Mouse (Mus musculus) neural tube, embryonic 15.5 days (tissue): ENCODE measurements around the gene Card19. TPM values are rescaled to one million over a fixed set of nuclear protein-coding genes. Genes with fewer than 3 reads are reported as not detected.

Source experiments
- ATAC-seq: fragments of 200-750 bp; cut with Nextera tagmentation; 2 replicates; pipeline ENCODE4 v1.8.0; 2017; ENCODE audit warnings: mild to moderate bottlenecking, moderate TSS enrichment, moderate library complexity; ENCODE audit not compliant: low FRiP score
- H3K27ac ChIP-seq: fragments of 300-500 bp; sonication (generic); replicated peaks from 2 replicates; pipeline ENCODE4 v1.5.1; 2015; ENCODE audit warnings: mild to moderate bottlenecking, inconsistent platforms
- H3K27me3 ChIP-seq: fragments of 300-500 bp; sonication (generic); replicated peaks from 2 replicates; pipeline ENCODE4 v1.6.1; 2015; ENCODE audit warnings: inconsistent platforms
- H3K36me3 ChIP-seq: fragments of 300-500 bp; sonication (generic); 2 replicates; pipeline ENCODE4 v1.6.1; 2015; ENCODE audit warnings: inconsistent platforms
- H3K4me1 ChIP-seq: fragments of 300-500 bp; sonication (generic); 2 replicates; pipeline ENCODE4 v1.6.1; 2015; ENCODE audit warnings: inconsistent platforms
- H3K4me2 ChIP-seq: fragments of 300-500 bp; sonication (generic); 2 replicates; pipeline ENCODE4 v1.6.1; 2015; ENCODE audit warnings: inconsistent platforms, mild to moderate bottlenecking, moderate library complexity
- H3K4me3 ChIP-seq: fragments of 300-500 bp; sonication (generic); replicated peaks from 2 replicates; pipeline ENCODE4 v1.5.1; 2015; ENCODE audit warnings: mild to moderate bottlenecking, inconsistent platforms
- H3K9ac ChIP-seq: fragments of 300-500 bp; sonication (generic); replicated peaks from 2 replicates; pipeline ENCODE4 v1.6.1; 2015; ENCODE audit warnings: mild to moderate bottlenecking, inconsistent platforms
- H3K9me3 ChIP-seq: fragments of 300-500 bp; sonication (generic); replicated peaks from 2 replicates; pipeline ENCODE4 v1.6.1; 2016; ENCODE audit warnings: inconsistent platforms
- WGBS: fragments of 180-500 bp; shearing (Covaris S2); methylation state at CpG from one replicate; pipeline ENCODE4 v1.1.7; 2015; ENCODE audit warnings: mixed read lengths; 5-methylcytosine and 5-hydroxymethylcytosine counted together
- polyA plus RNA-seq: library from polyadenylated mRNA; unstranded; fragments of >200 nt; fragmentation: Nextera tagmentation; extraction: Ambion mirVana; gene quantifications from 2 replicates; pipeline ENCODE4 v1.2.1, GENCODE M21; 2015

The Card19 gene
- polyA plus RNA-seq, 1 experiment from 2014 or later = 44.6 TPM

- WGBS = 35% methylated on average over 12 of the region's 12 CpGs
- Histone ChIP-seq H3K36me3 (no peaks in the 10 kb centered on the region), H3K9me3 (no peaks in the 10 kb centered on the region), H3K4me3 (peak overlapping the region; percentile 38), H3K4me2 (peak overlapping the region; percentile 64), H3K27me3 (peaks cover 33% of the 10 kb centered on the region), H3K4me1 (peaks cover 12% of the 10 kb centered on the region), H3K9ac (no peak overlapping the region), H3K27ac (no peak overlapping the region)
- ATAC-seq = no peak
Observed at GRCm38 (mm10) chr13:49247232-49247739, 31.4 kb upstream of the Card19 start.

GRCm38 (mm10) chr13:49246626-49247025 is 30.8 kb upstream of the Card19 start:
- 64% methylated on average over 2 of the region's 2 CpGs for WGBS
- H3K4me2 ChIP-seq = no peak overlapping the region
- no peak for ATAC-seq

GRCm38 (mm10) chr13:49246011-49246410 is 30.2 kb upstream of the Card19 start:
- Histone ChIP-seq H3K36me3 (no peaks in the 10 kb centered on the region), H3K4me1 (peaks cover 12% of the 10 kb centered on the region), H3K27me3 (peaks cover 33% of the 10 kb centered on the region), H3K9me3 (no peaks in the 10 kb centered on the region), H3K9ac (no peak overlapping the region), H3K27ac (no peak overlapping the region), H3K4me2 (no peak overlapping the region), H3K4me3 (no peak overlapping the region)
- WGBS = 75% methylated on average over 3 of the region's 3 CpGs
- no peak for ATAC-seq

More at GRCm38 (mm10) chr13:49246626-49247025, 30.8 kb upstream of the Card19 start:
- H3K4me3 ChIP-seq = no peak overlapping the region
- H3K9ac ChIP-seq = no peak overlapping the region
- no peaks in the 10 kb centered on the region for H3K9me3 ChIP-seq
- no peak overlapping the region for H3K27ac ChIP-seq
- peaks cover 12% of the 10 kb centered on the region for H3K4me1 ChIP-seq
- no peaks in the 10 kb centered on the region for H3K36me3 ChIP-seq
- H3K27me3 ChIP-seq = peaks cover 33% of the 10 kb centered on the region

- Histone ChIP-seq H3K4me3 (no peak overlapping the region), H3K4me1 (peaks cover 12% of the 10 kb centered on the region), H3K9me3 (no peaks in the 10 kb centered on the region), H3K27me3 (peaks cover 29% of the 10 kb centered on the region), H3K27ac (no peak overlapping the region), H3K36me3 (no peaks in the 10 kb centered on the region), H3K4me2 (no peak overlapping the region), H3K9ac (no peak overlapping the region)
- WGBS = 57% methylated on average over 4 of the region's 4 CpGs
- ATAC-seq = no peak
Observed at GRCm38 (mm10) chr13:49245251-49245650, 29.4 kb upstream of the Card19 start.

DNA sequence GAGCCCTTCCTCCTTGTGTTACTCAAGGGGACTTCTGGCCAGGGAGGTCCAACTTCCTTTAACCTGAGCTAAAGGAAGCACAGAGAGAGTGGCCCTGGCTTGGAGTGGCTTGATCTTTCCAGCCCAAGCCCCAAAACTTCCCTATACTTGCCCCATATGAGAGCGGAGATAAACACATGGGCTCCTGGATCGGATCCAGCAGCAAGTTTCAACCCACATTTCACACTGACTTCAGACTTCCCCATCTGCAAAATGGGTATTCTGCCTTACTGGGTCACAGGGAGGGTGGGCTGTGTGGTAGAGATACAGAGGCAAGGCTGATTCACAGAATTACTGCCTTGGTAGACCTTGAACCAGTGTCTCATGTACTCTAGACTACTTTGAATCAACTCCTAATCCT is 27.7 kb upstream of the Card19 start:
- no peak overlapping the region for H3K27ac ChIP-seq
- H3K4me3 ChIP-seq = no peak overlapping the region
- H3K4me2 ChIP-seq = no peak overlapping the region
- H3K27me3 ChIP-seq = peaks cover 28% of the 10 kb centered on the region
- 98% methylated on average over 2 of the region's 2 CpGs for WGBS
- no peaks in the 10 kb centered on the region for H3K9me3 ChIP-seq
- H3K4me1 ChIP-seq = peaks cover 12% of the 10 kb centered on the region
- H3K36me3 ChIP-seq = no peaks in the 10 kb centered on the region
- ATAC-seq = no peak
- no peak overlapping the region for H3K9ac ChIP-seq

GRCm38 (mm10) chr13:49242321-49243065 is 26.7 kb upstream of the Card19 start:
- Histone ChIP-seq H3K9me3 (no peaks in the 10 kb centered on the region), H3K9ac (no peak overlapping the region), H3K27me3 (peaks cover 18% of the 10 kb centered on the region), H3K4me2 (no peak overlapping the region), H3K36me3 (no peaks in the 10 kb centered on the region), H3K4me1 (peaks cover 3% of the 10 kb centered on the region), H3K4me3 (no peak overlapping the region), H3K27ac (no peak overlapping the region)
- no peak for ATAC-seq
- WGBS = 78% methylated on average over 9 of the region's 9 CpGs

DNA sequence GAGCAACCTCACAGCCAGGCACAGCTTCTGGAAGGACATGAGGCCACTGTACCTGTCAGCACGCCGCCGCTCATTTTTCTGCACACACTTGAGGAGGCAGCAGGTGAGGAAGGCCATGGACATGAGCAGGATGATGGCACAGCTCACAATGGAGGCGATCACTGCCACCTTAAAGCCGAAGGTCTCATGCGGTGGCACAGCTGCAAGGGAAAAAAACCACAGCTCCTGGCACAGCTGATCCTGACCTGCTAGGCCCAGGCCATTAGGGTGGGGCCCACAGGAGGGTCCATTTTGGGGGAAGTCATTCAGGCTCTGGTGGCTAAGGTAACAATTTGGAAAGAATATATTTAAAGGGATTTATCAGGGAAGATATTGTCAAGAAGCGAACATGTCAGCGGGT is 22.9 kb upstream of the Card19 start:
- Histone ChIP-seq H3K27me3 (no peaks in the 10 kb centered on the region), H3K9ac (no peak overlapping the region), H3K9me3 (no peaks in the 10 kb centered on the region), H3K4me2 (no peak overlapping the region), H3K4me1 (no peaks in the 10 kb centered on the region), H3K27ac (no peak overlapping the region), H3K4me3 (no peak overlapping the region), H3K36me3 (no peaks in the 10 kb centered on the region)
- WGBS = 94% methylated on average over 8 of the region's 8 CpGs
- ATAC-seq = no peak

DNA sequence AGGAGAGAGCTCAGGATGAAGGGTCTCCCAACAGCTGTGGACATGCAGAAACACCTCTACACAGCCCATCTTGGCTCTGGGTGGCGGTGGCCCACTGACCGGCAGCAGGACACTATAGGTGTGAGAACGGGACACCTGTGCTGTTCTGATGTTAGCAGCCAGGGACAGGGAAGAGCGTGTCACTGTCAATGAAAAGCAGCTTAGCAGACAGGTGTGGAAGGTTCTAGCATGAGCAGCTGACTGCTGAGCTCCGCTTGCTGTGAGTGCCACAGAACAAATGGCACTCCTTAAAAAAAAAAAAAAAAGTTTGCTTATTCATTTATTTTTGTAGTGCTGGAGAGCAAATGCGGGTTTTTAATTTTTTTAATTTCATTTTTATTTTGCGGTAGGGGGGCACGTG is 21.8 kb upstream of the Card19 start:
- Histone ChIP-seq H3K4me3 (no peak overlapping the region), H3K4me2 (no peak overlapping the region), H3K27me3 (no peaks in the 10 kb centered on the region), H3K9me3 (no peaks in the 10 kb centered on the region), H3K4me1 (no peaks in the 10 kb centered on the region), H3K9ac (no peak overlapping the region), H3K36me3 (no peaks in the 10 kb centered on the region), H3K27ac (no peak overlapping the region)
- WGBS = 92% methylated on average over 8 of the region's 8 CpGs
- ATAC-seq = no peak

- Histone ChIP-seq H3K9me3 (no peaks in the 10 kb centered on the region), H3K36me3 (no peaks in the 10 kb centered on the region), H3K27ac (no peak overlapping the region), H3K4me1 (no peaks in the 10 kb centered on the region), H3K27me3 (no peaks in the 10 kb centered on the region), H3K4me3 (no peak overlapping the region), H3K4me2 (no peak overlapping the region), H3K9ac (no peak overlapping the region)
- WGBS = 98% methylated on average over 4 of the region's 4 CpGs
- ATAC-seq = no peak
Observed at GRCm38 (mm10) chr13:49234711-49235110, 18.9 kb upstream of the Card19 start.

- no peak for ATAC-seq
- no peaks in the 10 kb centered on the region for H3K9me3 ChIP-seq
- no peaks in the 10 kb centered on the region for H3K4me1 ChIP-seq
- no peak overlapping the region for H3K4me3 ChIP-seq
- WGBS = 82% methylated on average over 8 of the region's 8 CpGs
- H3K27me3 ChIP-seq = no peaks in the 10 kb centered on the region
- no peak overlapping the region for H3K9ac ChIP-seq
- no peak overlapping the region for H3K4me2 ChIP-seq
- no peak overlapping the region for H3K27ac ChIP-seq
- H3K36me3 ChIP-seq = no peaks in the 10 kb centered on the region
Observed at GRCm38 (mm10) chr13:49233792-49234572, 18.1 kb upstream of the Card19 start.

GRCm38 (mm10) chr13:49225633-49226032 is 9.8 kb upstream of the Card19 start:
- Histone ChIP-seq H3K36me3 (no peaks in the 10 kb centered on the region), H3K9ac (no peak overlapping the region), H3K4me1 (no peaks in the 10 kb centered on the region), H3K4me2 (no peak overlapping the region), H3K4me3 (no peak overlapping the region), H3K27ac (no peak overlapping the region), H3K27me3 (no peaks in the 10 kb centered on the region), H3K9me3 (no peaks in the 10 kb centered on the region)
- WGBS = 32% methylated on average over 4 of the region's 4 CpGs
- no peak for ATAC-seq

GRCm38 (mm10) chr13:49225159-49225558 is 9.3 kb upstream of the Card19 start:
- WGBS = 67% methylated on average over 3 of the region's 3 CpGs
- Histone ChIP-seq H3K4me3 (no peak overlapping the region), H3K27ac (no peak overlapping the region), H3K9ac (no peak overlapping the region), H3K4me1 (no peaks in the 10 kb centered on the region), H3K4me2 (no peak overlapping the region), H3K27me3 (no peaks in the 10 kb centered on the region), H3K9me3 (no peaks in the 10 kb centered on the region), H3K36me3 (no peaks in the 10 kb centered on the region)
- ATAC-seq = no peak
